Mouse (Mus musculus) ES-E14 (cell line): ENCODE results near the gene Hbp1. TPM values are rescaled to one million over a fixed set of nuclear protein-coding genes. Genes with fewer than 3 reads are reported as not detected.

Experiments
- DNase-seq: peaks from one replicate; pipeline ENCODE4 v3.0.0-alpha.2; 2013; ENCODE audit warnings: low read depth, low spot score
- H3K27ac ChIP-seq: 2 replicates; pipeline ENCODE4 v1.5.1; 2012; ENCODE audit warnings: low read depth, mild to moderate bottlenecking, low read length, moderate library complexity, mixed read lengths; ENCODE audit not compliant: poor library complexity, insufficient read depth, severe bottlenecking
- H3K36me3 ChIP-seq: 2 replicates; pipeline ENCODE4 v1.6.1; 2012; ENCODE audit warnings: mild to moderate bottlenecking, low read length, moderate library complexity, mixed read lengths; ENCODE audit not compliant: control insufficient read depth, poor library complexity, insufficient read depth, severe bottlenecking
- H3K4me1 ChIP-seq, 2 experiments: fragments of 150-350 bp in 1 of 2; sonication (generic) in 1 of 2; 2 replicates each; pipeline ENCODE4 v1.6.1; 2012; ENCODE audit warnings: low read length in 2 of 2, mild to moderate bottlenecking in 1 of 2, mixed read lengths in 1 of 2; ENCODE audit not compliant: control insufficient read depth in 2 of 2, insufficient read depth in 2 of 2, poor library complexity in 1 of 2
- H3K4me3 ChIP-seq, 2 experiments: fragments of 150-350 bp in 1 of 2; sonication (generic) in 1 of 2; 2 replicates each; pipeline ENCODE4 v1.5.1; 2012; ENCODE audit warnings: low read length in 2 of 2, low read depth in 1 of 2, mild to moderate bottlenecking in 1 of 2, mixed read lengths in 1 of 2; ENCODE audit not compliant: insufficient read depth in 1 of 2, poor library complexity in 1 of 2, severe bottlenecking in 1 of 2
- H3K9ac ChIP-seq: 2 replicates; pipeline ENCODE4 v1.6.1; 2012; ENCODE audit warnings: low read depth, mild to moderate bottlenecking, low read length, mixed read lengths; ENCODE audit not compliant: poor library complexity, insufficient read depth, severe bottlenecking
- H3K9me3 ChIP-seq: fragments of 150-350 bp; sonication (generic); 2 replicates; pipeline ENCODE4 v1.6.1; 2012; ENCODE audit warnings: low read depth, mild to moderate bottlenecking, low read length; ENCODE audit not compliant: control insufficient read depth, insufficient read depth
- CHD2 ChIP-seq: IDR thresholded peaks from 2 replicates; pipeline ENCODE4 v1.6.1; 2014; ENCODE audit warnings: mild to moderate bottlenecking, low read depth, low read length, inconsistent platforms
- HCFC1 ChIP-seq: IDR thresholded peaks from 2 replicates; pipeline ENCODE4 v1.6.1; 2012; ENCODE audit warnings: low read length, inconsistent platforms, borderline replicate concordance; ENCODE audit not compliant: insufficient read depth
- MAFK ChIP-seq: IDR thresholded peaks from 2 replicates; pipeline ENCODE4 v1.6.1; 2014; ENCODE audit warnings: mild to moderate bottlenecking, low read depth, low read length, inconsistent platforms; ENCODE audit not compliant: insufficient read depth
- ZC3H11A ChIP-seq: IDR thresholded peaks from 2 replicates; pipeline ENCODE4 v1.6.1; 2012; ENCODE audit warnings: low read depth, mild to moderate bottlenecking, inconsistent platforms, low read length, borderline replicate concordance
- ZNF384 ChIP-seq: IDR thresholded peaks from 2 replicates; pipeline ENCODE4 v1.6.1; 2012; ENCODE audit warnings: low read depth, low read length, inconsistent platforms
- in situ Hi-C, 2 experiments: fragments of 600-800 bp; cut with MboI; formaldehyde crosslinking; loops; one replicate each; pipeline ENCODE4 v1.15.1; 2025; ENCODE audit warnings: low sequenced_read_pairs in 2 of 2, inconsistent platforms in 1 of 2; ENCODE audit not compliant: unreplicated experiment in 2 of 2
- total RNA-seq: library from RNA; depleted of rRNA; stranded (reverse); fragments of 300-350 nt; gene quantifications from 2 replicates; pipeline ENCODE4 v1.2.3, GENCODE M21; 2012

Gene Hbp1
- total RNA-seq, 1 experiment = 43.3 TPM

DNA sequence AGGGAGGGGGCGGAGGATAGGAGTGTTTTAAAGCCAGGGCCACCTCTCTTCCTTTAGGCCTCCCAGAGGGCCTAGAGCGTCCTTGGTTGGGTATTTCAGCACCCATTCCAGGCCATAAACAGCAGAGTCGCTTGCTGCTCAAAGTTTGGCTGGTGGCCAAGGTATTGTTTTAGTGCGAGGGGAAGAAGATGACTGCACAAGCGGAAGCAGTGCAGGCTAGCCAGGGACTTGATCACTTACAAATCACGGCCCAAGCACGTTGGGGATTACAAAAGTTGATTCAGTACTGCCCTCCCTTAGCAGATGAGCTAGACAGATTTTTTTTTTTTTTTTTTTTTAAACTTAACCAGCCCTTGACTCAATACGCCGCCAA lies 310 bp upstream of the Hbp1 start:
- in situ Hi-C loops = no loop called here
- DNase-seq = no peak
- H3K36me3 ChIP-seq = no peaks in the 10 kb centered on the region
- peaks cover 0 to 2% of the 10 kb centered on the region in 2 experiments; a peak in 1 of 4 replicates for H3K4me1 ChIP-seq
- H3K4me3 ChIP-seq = peak overlapping the region; percentile 50 to 70
- H3K9ac ChIP-seq = peak overlapping the region; percentile 52
- H3K9me3 ChIP-seq = no peaks in the 10 kb centered on the region
- H3K27ac ChIP-seq = peak overlapping the region; percentile 22; the same call in 1 of the 2 replicates
- peak; percentile 86 for TF ChIP-seq ZNF384
- no peak for TF ChIP-seq CHD2

DNA sequence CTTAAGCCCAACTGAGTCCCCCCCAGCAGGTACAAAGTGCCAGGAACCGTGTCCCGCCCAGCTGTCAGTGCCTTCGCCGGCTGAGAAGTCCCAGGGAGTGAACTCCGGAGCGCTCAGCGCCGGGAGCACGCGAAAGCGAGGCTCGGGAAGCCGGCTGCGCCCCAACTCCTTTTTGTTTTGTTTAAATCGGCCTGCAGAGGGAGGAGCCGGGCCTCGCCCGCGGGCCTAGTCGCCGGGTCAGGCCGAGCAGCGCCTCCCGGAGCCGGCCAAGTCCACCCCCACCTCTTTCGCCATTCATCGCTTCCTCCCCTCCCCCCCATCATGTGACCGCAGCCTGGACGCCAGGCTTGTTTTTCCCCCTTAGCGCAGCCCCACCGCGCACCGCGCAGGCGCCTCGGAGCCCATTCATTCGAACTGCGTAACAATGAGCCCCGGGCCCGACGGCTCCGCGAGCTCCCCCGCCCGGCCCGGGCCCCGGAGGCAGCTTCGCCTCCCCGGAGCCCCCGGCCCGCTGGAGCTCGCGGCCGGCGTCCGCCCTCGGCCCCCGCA lies 1.1 kb downstream of the Hbp1 start:
- Histone ChIP-seq H3K36me3 (no peaks in the 10 kb centered on the region), H3K9ac (peak overlapping the region; percentile 98), H3K9me3 (no peaks in the 10 kb centered on the region), H3K4me1 (peaks cover 0 to 2% of the 10 kb centered on the region in 2 experiments; a peak in 1 of 4 replicates), H3K27ac (peak overlapping the region; percentile 98), H3K4me3 (peak overlapping the region; percentile 82 to 100)
- no peak for TF ChIP-seq CHD2
- TF ChIP-seq HCFC1 = peak; percentile 62; the same call in 1 of the 2 replicates
- peak; percentile 88 for DNase-seq
- in situ Hi-C loops = loop anchor here (25.0 kb wide), 2 partner anchors 437 to 888 kb away; no protein-coding TSS in a partner anchor

DNA sequence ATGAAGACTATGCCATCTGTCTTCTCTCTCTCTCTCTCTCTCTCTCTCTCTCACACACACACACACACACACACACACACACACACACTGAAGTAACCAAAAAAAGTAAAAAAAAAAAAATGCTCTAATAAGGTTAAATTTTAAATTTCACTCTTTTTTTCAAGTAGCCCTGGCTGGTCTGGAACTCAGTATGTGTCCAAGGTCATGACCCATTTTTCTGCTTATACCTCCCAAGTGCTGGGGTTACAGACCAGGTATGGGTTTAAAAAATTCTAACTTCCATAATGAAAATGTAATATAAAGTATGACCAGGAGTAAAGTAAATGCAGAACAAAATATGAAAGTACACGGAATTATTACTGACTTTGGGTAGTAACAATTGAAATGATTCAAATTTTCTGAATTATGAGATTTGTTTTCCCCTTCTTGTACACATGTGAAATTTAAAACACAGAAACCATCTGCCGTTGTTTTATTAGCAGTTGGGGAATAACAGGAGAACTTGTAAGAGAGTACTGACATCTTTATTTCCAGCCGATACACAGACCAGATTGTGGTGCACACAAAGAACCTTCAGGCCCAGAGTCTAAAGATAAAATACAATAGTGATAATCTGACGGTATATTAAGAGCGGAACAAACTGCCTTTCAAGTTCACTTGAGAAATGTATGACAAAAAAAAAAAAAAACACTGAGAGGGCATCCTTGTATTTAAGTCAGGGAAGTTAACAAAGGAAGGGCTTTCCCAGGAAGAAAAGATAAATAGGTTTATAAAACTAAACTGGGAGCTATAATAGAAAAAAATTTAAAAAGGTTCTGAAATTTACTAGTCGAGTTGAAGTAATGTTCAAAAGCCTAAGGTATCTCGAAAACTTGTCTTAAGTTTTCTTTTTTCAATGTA lies 2.0 kb downstream of the Hbp1 start:
- DNase-seq = no peak
- Histone ChIP-seq H3K9me3 (no peaks in the 10 kb centered on the region), H3K27ac (no peak overlapping the region; the same call in 1 of the 2 replicates), H3K36me3 (peaks cover 1% of the 10 kb centered on the region; the same call in 1 of the 2 replicates), H3K9ac (peak overlapping the region; percentile 69; the same call in 1 of the 2 replicates), H3K4me1 (peaks cover 0 to 2% of the 10 kb centered on the region in 2 experiments; a peak in 1 of 4 replicates), H3K4me3 (peak overlapping the region; percentile 82 to 100)
- peak; percentile 58; the same call in 1 of the 2 replicates for TF ChIP-seq ZNF384
- TF ChIP-seq CHD2 = 0 out of 2 replicates have a peak, but pooled peaks have one; percentile 16
- TF ChIP-seq ZC3H11A = no peak
- in situ Hi-C loops = loop anchor here (25.0 kb wide), 2 partner anchors 436 to 889 kb away; no protein-coding TSS in a partner anchor

DNA sequence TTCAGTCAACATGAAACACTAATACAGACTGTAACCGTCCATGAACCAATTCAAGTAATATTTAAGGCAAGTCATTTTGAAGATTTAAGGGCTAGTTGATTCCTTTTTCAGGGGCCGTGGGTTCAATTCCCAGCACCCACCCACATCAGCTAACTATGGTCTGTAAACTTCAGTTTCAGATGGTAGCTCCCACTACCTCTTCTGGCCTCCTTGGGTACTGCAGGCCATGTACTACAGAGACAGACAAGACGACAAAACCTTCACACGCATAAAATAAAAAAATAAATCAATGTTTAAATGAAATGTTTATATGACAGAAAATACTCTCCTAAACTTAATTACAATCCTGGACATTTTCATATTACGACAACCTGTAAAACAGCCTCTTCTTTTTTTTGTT lies 2.9 kb downstream of the Hbp1 start:
- H3K36me3 ChIP-seq = peaks cover 3% of the 10 kb centered on the region
- no peak for DNase-seq
- in situ Hi-C loops = loop anchor here (25.0 kb wide), 2 partner anchors 435 to 890 kb away; no protein-coding TSS in a partner anchor
- H3K4me1 ChIP-seq = peaks cover 0 to 2% of the 10 kb centered on the region in 2 experiments; a peak in 1 of 4 replicates
- no peak overlapping the region for H3K27ac ChIP-seq
- H3K9me3 ChIP-seq = no peaks in the 10 kb centered on the region
- TF ChIP-seq MAFK (no peak), ZC3H11A (no peak), HCFC1 (no peak), CHD2 (no peak), ZNF384 (no peak)
- H3K9ac ChIP-seq = no peak overlapping the region; the same call in 1 of the 2 replicates
- no peak overlapping the region for H3K4me3 ChIP-seq
